Mouse (Mus musculus): ENCODE results near the gene Jazf1.

DNA sequence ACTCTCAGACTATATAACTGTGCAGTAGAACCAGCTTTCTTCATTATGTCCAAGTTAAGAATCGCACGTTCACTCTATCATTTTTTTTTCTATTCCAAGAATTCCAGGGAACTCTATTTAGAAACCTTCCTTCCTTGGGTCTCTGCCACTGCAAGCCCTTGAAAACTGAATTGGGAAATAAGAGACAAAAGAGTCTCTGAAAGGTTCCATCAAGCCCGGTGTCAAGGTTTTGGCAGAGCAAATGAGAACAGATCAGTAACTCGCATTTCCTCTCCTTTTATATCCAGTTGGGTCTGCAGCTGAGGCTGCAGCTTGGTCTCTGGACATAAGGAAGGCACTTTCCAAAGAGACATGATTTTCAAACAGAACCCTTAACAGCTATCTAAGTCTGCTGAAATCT is 173.4 kb downstream of the Jazf1 start:
- TF ChIP-seq CTCF (IDR thresholded peaks at IDR 0.05; ENCODE audit: low read depth, low read length) (no peak), POLR2A (IDR thresholded peaks at IDR 0.05; ENCODE audit: extremely low read depth, insufficient read depth, low read length) (no peak)
